Mouse (Mus musculus) spleen, adult 2 months (tissue): ENCODE measurements around the gene Hils1. TPM values are rescaled to one million over a fixed set of nuclear protein-coding genes. Genes with fewer than 3 reads are reported as not detected.
A peak's percentile ranks its signal among the peaks of the same experiment; 100 is the strongest.
"Not testable (repeated sequence)": the region's sequence is repeated elsewhere in the genome, so short reads cannot be mapped to it uniquely, and the experiment has no call there.

Source experiments
- DNase-seq, 2 experiments: peaks; one replicate each; pipeline versions ENCODE4 v3.0.0 to v3.0.0-alpha.2; 2012 to 2021; ENCODE audit warnings: low spot score in 2 of 2, low read depth in 1 of 2
- H3K27ac ChIP-seq: fragments of 200-500 bp; 2 replicates; pipeline ENCODE4 v1.5.1; 2012; ENCODE audit warnings: low read length, inconsistent platforms; ENCODE audit not compliant: insufficient read depth
- H3K27me3 ChIP-seq: fragments of 200-500 bp; 2 replicates; pipeline ENCODE4 v1.6.1; 2012; ENCODE audit warnings: mild to moderate bottlenecking, moderate library complexity, low read length, inconsistent platforms; ENCODE audit not compliant: control insufficient read depth, insufficient read depth
- H3K36me3 ChIP-seq: fragments of 200-500 bp; 2 replicates; pipeline ENCODE4 v1.6.1; 2012; ENCODE audit warnings: mild to moderate bottlenecking, low read length, inconsistent platforms; ENCODE audit not compliant: control insufficient read depth, insufficient read depth
- H3K4me1 ChIP-seq: fragments of 200-500 bp; 2 replicates; pipeline ENCODE4 v1.6.1; 2011; ENCODE audit warnings: inconsistent platforms; ENCODE audit not compliant: control insufficient read depth, insufficient read depth, insufficient read length
- H3K4me3 ChIP-seq: fragments of 200-500 bp; 2 replicates; pipeline ENCODE4 v1.5.1; 2011; ENCODE audit warnings: mild to moderate bottlenecking, inconsistent platforms; ENCODE audit not compliant: insufficient read depth, insufficient read length; ENCODE audit errors: extremely low read depth
- CTCF ChIP-seq: fragments of 200-500 bp; IDR thresholded peaks from 2 replicates; pipeline ENCODE4 v1.5.1; 2011; ENCODE audit warnings: mild to moderate bottlenecking, inconsistent platforms; ENCODE audit not compliant: insufficient read depth, insufficient read length, insufficient replicate concordance; ENCODE audit errors: extremely low read depth
- POLR2A ChIP-seq: fragments of 200-500 bp; IDR thresholded peaks from 2 replicates; pipeline ENCODE4 v1.6.1; 2011; ENCODE audit warnings: low read depth, low read length, inconsistent platforms
- WGBS: fragments of 180-500 bp; shearing (Covaris S2); methylation state at CpG from one replicate; pipeline ENCODE4 v1.1.7; 2018; 5-methylcytosine and 5-hydroxymethylcytosine counted together
- polyA plus RNA-seq: library from polyadenylated mRNA; depleted of rRNA; stranded (reverse); fragments of >200 nt; gene quantifications from 2 replicates; pipeline ENCODE4 v1.2.3, GENCODE M21; 2012

Hils1 gene
- polyA plus RNA-seq, 1 experiment = not detected

- Histone ChIP-seq H3K36me3 (no peaks in the 10 kb centered on the region), H3K4me1 (peaks cover 5% of the 10 kb centered on the region; the same call in 1 of the 2 replicates), H3K4me3 (no peak overlapping the region), H3K27me3 (no peaks in the 10 kb centered on the region), H3K27ac (no peak overlapping the region)
- DNase-seq = no peak
- TF ChIP-seq POLR2A = no peak
- TF ChIP-seq CTCF = no peak
- WGBS = 81% methylated on average over 7 of the region's 7 CpGs
Measured at GRCm38 (mm10) chr11:94968187-94968586, 794 bp downstream of the Hils1 start.

GRCm38 (mm10) chr11:94969709-94970108, 2.3 kb downstream of the Hils1 start:
- H3K27ac ChIP-seq, DNase-seq, H3K4me1 ChIP-seq, H3K27me3 ChIP-seq, H3K4me3 ChIP-seq, H3K36me3 ChIP-seq: not testable (repeated sequence)
- WGBS = 92% methylated on average over 4 of the region's 4 CpGs

GRCm38 (mm10) chr11:94970210-94970943, 3.0 kb downstream of the Hils1 start:
- WGBS = 54% methylated on average over 15 of the region's 15 CpGs
- peak in 1 of 2 experiments; percentile 32 for DNase-seq
- Histone ChIP-seq H3K36me3 (no peaks in the 10 kb centered on the region), H3K27me3 (no peaks in the 10 kb centered on the region), H3K4me3 (no peak overlapping the region), H3K4me1 (peaks cover 5% of the 10 kb centered on the region; the same call in 1 of the 2 replicates), H3K27ac (no peak overlapping the region)
- TF ChIP-seq POLR2A (no peak), CTCF (peak; percentile 32; the same call in 1 of the 2 replicates)

GRCm38 (mm10) chr11:94971895-94972615, 4.7 kb downstream of the Hils1 start:
- no peak overlapping the region for H3K4me3 ChIP-seq
- no peak overlapping the region for H3K27ac ChIP-seq
- no peaks in the 10 kb centered on the region for H3K36me3 ChIP-seq
- no peak for TF ChIP-seq POLR2A
- TF ChIP-seq CTCF = no peak
- no peaks in the 10 kb centered on the region for H3K27me3 ChIP-seq
- H3K4me1 ChIP-seq = peaks cover 5% of the 10 kb centered on the region; the same call in 1 of the 2 replicates
- WGBS = 53% methylated on average over 16 of the region's 16 CpGs
- no peak for DNase-seq

GRCm38 (mm10) chr11:94972887-94973286, 5.5 kb downstream of the Hils1 start:
- TF ChIP-seq CTCF (no peak), POLR2A (no peak)
- H3K4me1 ChIP-seq = peaks cover 5% of the 10 kb centered on the region; the same call in 1 of the 2 replicates
- H3K27me3 ChIP-seq = no peaks in the 10 kb centered on the region
- WGBS = 89% methylated on average over 5 of the region's 5 CpGs
- no peak for DNase-seq
- H3K36me3 ChIP-seq = no peaks in the 10 kb centered on the region
- no peak overlapping the region for H3K4me3 ChIP-seq
- no peak overlapping the region for H3K27ac ChIP-seq

GRCm38 (mm10) chr11:94973313-94973712, 5.9 kb downstream of the Hils1 start:
- WGBS = 87% methylated on average over 4 of the region's 4 CpGs
- TF ChIP-seq CTCF (no peak), POLR2A (no peak)

GRCm38 (mm10) chr11:94974951-94975350, 7.6 kb downstream of the Hils1 start:
- TF ChIP-seq CTCF (no peak), POLR2A (no peak)
- H3K36me3 ChIP-seq = no peaks in the 10 kb centered on the region
- 80% methylated on average over 2 of the region's 2 CpGs for WGBS

More at GRCm38 (mm10) chr11:94973313-94973712, 5.9 kb downstream of the Hils1 start:
- no peak for DNase-seq
- Histone ChIP-seq H3K27ac (no peak overlapping the region), H3K4me1 (peaks cover 5% of the 10 kb centered on the region; the same call in 1 of the 2 replicates), H3K36me3 (no peaks in the 10 kb centered on the region), H3K4me3 (no peak overlapping the region), H3K27me3 (no peaks in the 10 kb centered on the region)

More at GRCm38 (mm10) chr11:94974951-94975350, 7.6 kb downstream of the Hils1 start:
- DNase-seq = no peak
- peaks cover 5% of the 10 kb centered on the region; the same call in 1 of the 2 replicates for H3K4me1 ChIP-seq
- no peaks in the 10 kb centered on the region for H3K27me3 ChIP-seq
- H3K4me3 ChIP-seq = no peak overlapping the region
- no peak overlapping the region for H3K27ac ChIP-seq
